Mouse (Mus musculus) liver, embryonic 12.5 days (tissue): Measurements from ENCODE around the gene Fbn1. TPM values are rescaled to one million over a fixed set of nuclear protein-coding genes. Genes with fewer than 3 reads are reported as not detected.

Source experiments
- ATAC-seq: fragments of 200-750 bp; cut with Nextera tagmentation; 2 replicates; pipeline ENCODE4 v1.8.0; 2017; ENCODE audit warnings: moderate number of reproducible peaks, mild to moderate bottlenecking, moderate library complexity
- H3K27ac ChIP-seq: fragments of 300-500 bp; sonication (generic); 2 replicates; pipeline ENCODE4 v1.5.1; 2016; ENCODE audit warnings: mild to moderate bottlenecking
- H3K27me3 ChIP-seq: fragments of 300-500 bp; sonication (generic); replicated peaks from 2 replicates; pipeline ENCODE4 v1.6.1; 2016; ENCODE audit warnings: mild to moderate bottlenecking, moderate library complexity
- H3K36me3 ChIP-seq: fragments of 300-500 bp; sonication (generic); 2 replicates; pipeline ENCODE4 v1.6.1; 2016; ENCODE audit warnings: mild to moderate bottlenecking, moderate library complexity
- H3K4me1 ChIP-seq: fragments of 300-500 bp; sonication (generic); 2 replicates; pipeline ENCODE4 v1.6.1; 2016
- H3K4me2 ChIP-seq: fragments of 300-500 bp; sonication (generic); 2 replicates; pipeline ENCODE4 v1.6.1; 2016; ENCODE audit warnings: mild to moderate bottlenecking, moderate library complexity
- H3K4me3 ChIP-seq: fragments of 300-500 bp; sonication (generic); 2 replicates; pipeline ENCODE4 v1.5.1; 2016; ENCODE audit warnings: mild to moderate bottlenecking, moderate library complexity
- H3K9ac ChIP-seq: fragments of 300-500 bp; sonication (generic); 2 replicates; pipeline ENCODE4 v1.6.1; 2016; ENCODE audit warnings: mild to moderate bottlenecking, moderate library complexity
- H3K9me3 ChIP-seq: fragments of 300-500 bp; sonication (generic); replicated peaks from 2 replicates; pipeline ENCODE4 v1.6.1; 2016; ENCODE audit warnings: mild to moderate bottlenecking, moderate library complexity
- WGBS: fragments of 180-500 bp; shearing (Covaris S2); methylation state at CpG from one replicate; pipeline ENCODE4 v1.1.7; 2016; ENCODE audit not compliant: insufficient replicate concordance; 5-methylcytosine and 5-hydroxymethylcytosine counted together
- polyA plus RNA-seq: library from polyadenylated mRNA; unstranded; fragments of >200 nt; fragmentation: Nextera tagmentation; extraction: Ambion mirVana; gene quantifications from 2 replicates; pipeline ENCODE4 v1.2.1, GENCODE M21; 2016

Fbn1 gene
- polyA plus RNA-seq, 1 experiment from 2014 or later, result 2.4 TPM

DNA sequence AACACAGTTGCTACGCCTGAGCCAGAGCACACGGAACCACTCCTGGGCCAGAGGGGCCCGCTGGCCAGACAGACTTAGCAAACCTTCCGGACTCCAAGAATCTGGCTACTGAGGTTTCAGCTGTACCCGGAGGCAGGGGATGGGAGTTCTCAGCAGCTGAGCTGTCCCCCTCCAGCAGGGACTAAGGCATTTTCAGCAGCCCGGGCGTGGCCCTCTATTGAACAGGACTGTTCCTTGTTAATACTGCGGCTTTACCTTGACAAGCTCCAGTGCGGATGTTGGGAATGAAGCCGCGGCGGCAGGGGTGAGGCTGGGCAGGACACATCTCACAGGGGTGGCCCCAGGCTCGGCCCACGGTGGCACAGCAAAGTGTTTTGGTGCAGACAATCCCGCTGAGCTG is 95.4 kb downstream of the Fbn1 start:
- Histone ChIP-seq H3K4me1 (no peaks in the 10 kb centered on the region), H3K4me2 (no peak overlapping the region), H3K27ac (no peak overlapping the region), H3K4me3 (no peak overlapping the region), H3K9ac (no peak overlapping the region), H3K27me3 (no peaks in the 10 kb centered on the region), H3K9me3 (no peaks in the 10 kb centered on the region), H3K36me3 (no peaks in the 10 kb centered on the region)
- ATAC-seq, result no peak
- 75% methylated on average over 15 of the region's 15 CpGs for WGBS

DNA sequence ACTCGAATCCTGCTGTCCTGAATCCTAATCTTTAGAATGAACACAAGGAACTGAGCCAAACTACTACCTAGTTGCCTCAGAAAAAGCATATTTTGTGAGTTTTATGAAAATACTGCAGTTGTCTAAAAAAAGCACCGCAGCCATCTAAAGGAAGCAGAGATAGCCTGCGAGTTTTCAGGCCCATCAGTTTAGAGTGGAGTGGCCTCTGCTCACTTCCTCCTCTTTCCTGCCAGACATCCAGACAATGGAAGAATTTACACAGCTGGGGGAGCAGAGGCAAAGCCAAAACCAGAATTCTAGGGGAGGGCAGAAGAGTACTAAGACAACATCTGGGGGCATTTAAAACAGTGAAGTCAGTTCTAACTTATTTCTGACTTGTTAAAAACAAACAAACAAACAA is 96.0 kb downstream of the Fbn1 start:
- ATAC-seq, result no peak

DNA sequence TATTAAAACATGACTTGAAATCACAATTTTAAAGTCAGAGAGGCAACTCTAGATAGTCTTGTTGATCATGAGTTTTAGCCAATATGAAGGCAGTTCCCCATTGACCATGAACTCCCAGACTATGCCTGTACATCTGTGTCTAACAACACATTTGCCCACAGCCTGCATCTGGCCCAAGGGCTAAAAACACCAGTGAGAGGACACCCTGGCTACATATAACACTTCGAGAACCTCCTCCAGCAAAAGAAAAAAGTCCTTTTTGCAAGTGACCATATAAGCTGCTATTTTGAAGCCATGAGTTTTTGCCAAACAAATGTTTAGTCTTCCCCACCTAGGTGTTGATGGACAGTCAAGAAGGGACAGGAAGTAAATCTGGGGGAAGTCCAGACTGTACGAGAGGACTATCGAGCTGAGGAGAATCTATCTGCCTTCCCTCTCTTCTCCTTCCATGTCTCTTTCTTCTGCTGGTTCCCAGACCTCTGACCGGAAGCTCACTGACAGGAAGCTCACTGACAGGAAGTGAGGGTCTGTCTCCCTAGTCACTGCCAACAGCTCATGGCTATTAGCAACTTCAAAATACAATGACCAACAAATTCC is 103.2 kb downstream of the Fbn1 start:
- H3K4me1 ChIP-seq, result no peaks in the 10 kb centered on the region
- 41% methylated on average over 4 of the region's 4 CpGs for WGBS
- no peak for ATAC-seq

More for the DNA sequence above, 96.0 kb downstream of the Fbn1 start:
- Histone ChIP-seq H3K9ac (no peak overlapping the region), H3K36me3 (no peaks in the 10 kb centered on the region), H3K27ac (no peak overlapping the region), H3K4me2 (no peak overlapping the region), H3K4me3 (no peak overlapping the region), H3K4me1 (no peaks in the 10 kb centered on the region), H3K9me3 (no peaks in the 10 kb centered on the region), H3K27me3 (no peaks in the 10 kb centered on the region)
- 41% methylated on average over 3 of the region's 3 CpGs for WGBS

DNA sequence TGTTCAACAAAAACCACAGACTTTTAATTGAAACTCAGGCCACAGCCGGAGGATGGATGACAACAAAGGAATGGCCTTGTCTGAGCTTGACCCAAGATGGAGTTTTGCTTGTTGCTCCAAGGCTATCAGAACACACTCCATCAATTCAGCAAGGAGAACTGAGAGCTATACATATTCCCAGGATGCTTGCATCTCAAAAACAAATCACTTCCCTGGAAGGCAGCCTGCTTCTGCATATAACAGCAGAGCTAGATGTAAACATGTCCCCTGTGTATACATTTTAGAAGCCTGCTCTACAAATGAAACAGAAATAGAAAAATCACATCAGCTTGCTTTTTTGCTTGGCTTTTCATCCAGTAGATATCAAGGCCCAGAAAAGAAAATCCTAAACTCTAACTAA is 105.5 kb downstream of the Fbn1 start:
- 70% methylated on average over 1 of the region's 1 CpGs for WGBS
- no peak overlapping the region for H3K4me2 ChIP-seq
- H3K27ac ChIP-seq, result no peak overlapping the region
- H3K36me3 ChIP-seq, result no peaks in the 10 kb centered on the region
- H3K27me3 ChIP-seq, result no peaks in the 10 kb centered on the region
- H3K4me1 ChIP-seq, result no peaks in the 10 kb centered on the region
- H3K4me3 ChIP-seq, result no peak overlapping the region
- no peaks in the 10 kb centered on the region for H3K9me3 ChIP-seq
- ATAC-seq, result no peak
- no peak overlapping the region for H3K9ac ChIP-seq

More for the DNA sequence above, 103.2 kb downstream of the Fbn1 start:
- Histone ChIP-seq H3K4me2 (no peak overlapping the region), H3K9ac (no peak overlapping the region), H3K9me3 (no peaks in the 10 kb centered on the region), H3K27ac (no peak overlapping the region), H3K27me3 (no peaks in the 10 kb centered on the region), H3K36me3 (no peaks in the 10 kb centered on the region), H3K4me3 (no peak overlapping the region)

DNA sequence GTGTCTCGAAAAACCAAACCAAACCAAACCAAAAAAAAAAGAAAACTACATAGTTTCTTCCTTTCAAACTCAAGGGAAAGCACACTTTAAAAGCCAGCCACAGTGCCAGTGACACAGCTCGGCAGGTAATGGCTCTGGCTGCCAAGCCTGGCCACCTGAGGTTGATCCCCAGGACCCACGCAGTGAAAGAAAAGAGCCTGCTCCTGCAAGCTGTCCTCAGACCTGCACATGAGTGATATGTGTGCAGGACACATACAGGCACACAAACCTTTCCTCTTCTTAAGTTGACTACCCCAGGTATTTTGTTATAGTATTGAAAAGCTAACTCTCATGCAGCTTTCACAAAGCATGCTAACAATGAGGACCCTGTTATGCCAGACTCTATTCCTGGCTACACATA is 107.7 kb downstream of the Fbn1 start:
- Histone ChIP-seq H3K27me3 (no peaks in the 10 kb centered on the region), H3K27ac (no peak overlapping the region), H3K9me3 (no peaks in the 10 kb centered on the region), H3K4me1 (no peaks in the 10 kb centered on the region), H3K4me2 (no peak overlapping the region), H3K4me3 (no peak overlapping the region), H3K36me3 (no peaks in the 10 kb centered on the region), H3K9ac (no peak overlapping the region)
- 65% methylated on average over 3 of the region's 3 CpGs for WGBS
- ATAC-seq, result no peak

DNA sequence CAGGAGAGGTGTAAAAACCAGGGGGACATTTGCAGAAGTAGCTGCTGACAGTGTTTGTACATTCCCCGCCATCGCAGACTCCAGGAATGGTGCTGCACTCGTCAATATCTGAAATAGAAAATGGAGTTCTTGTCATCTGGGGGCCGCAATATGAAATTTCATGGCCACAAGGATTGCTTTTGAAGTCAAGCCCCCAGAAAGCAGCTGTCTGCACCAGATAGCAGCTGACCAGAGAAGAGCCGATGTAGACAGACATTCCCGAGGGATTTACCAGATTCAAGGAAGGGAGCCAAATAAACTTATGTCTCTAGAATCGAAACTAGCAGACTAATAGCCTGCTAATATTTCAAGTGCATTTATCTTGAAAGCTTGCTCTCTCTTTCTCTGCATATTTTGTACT is 110.0 kb downstream of the Fbn1 start:
- Histone ChIP-seq H3K27ac (no peak overlapping the region), H3K27me3 (no peaks in the 10 kb centered on the region), H3K9me3 (no peaks in the 10 kb centered on the region), H3K4me1 (no peaks in the 10 kb centered on the region), H3K36me3 (no peaks in the 10 kb centered on the region), H3K9ac (no peak overlapping the region), H3K4me2 (no peak overlapping the region), H3K4me3 (no peak overlapping the region)
- WGBS, result 72% methylated on average over 7 of the region's 7 CpGs
- ATAC-seq, result no peak

DNA sequence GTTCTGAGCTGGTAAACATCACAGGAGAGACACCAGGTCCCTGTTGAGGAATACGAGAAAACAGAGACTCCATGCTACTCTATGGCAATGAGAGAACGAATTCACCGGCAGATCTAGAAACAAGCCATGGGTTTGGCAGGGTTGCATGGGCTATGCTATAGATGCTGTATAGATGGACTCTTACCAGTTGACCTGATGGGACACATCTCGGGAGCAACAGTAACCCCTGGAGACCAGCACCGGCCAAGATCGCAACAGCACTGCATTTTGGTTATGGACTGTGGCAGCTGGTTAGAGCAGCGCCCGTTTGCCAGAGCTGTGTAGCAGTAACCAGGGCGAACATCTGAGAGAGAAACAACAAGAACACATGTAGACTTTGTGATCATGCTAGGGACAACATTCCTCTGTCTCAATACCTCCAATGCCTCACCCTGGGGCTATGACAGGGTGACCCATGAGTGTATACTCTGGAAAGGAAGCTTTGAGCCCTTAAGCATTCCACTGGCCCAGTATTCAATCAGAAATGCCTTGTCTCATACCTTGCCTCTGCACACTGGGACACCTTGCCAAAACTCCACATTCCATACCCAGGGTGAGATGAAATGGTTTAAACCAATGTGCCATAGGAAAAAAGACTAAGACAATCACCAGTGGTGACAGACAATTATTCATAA is 113.2 kb downstream of the Fbn1 start:
- Histone ChIP-seq H3K27me3 (no peaks in the 10 kb centered on the region), H3K4me3 (no peak overlapping the region), H3K4me1 (no peaks in the 10 kb centered on the region), H3K9me3 (no peaks in the 10 kb centered on the region), H3K4me2 (no peak overlapping the region), H3K36me3 (no peaks in the 10 kb centered on the region), H3K9ac (no peak overlapping the region), H3K27ac (no peak overlapping the region)
- ATAC-seq, result no peak
- WGBS, result 80% methylated on average over 9 of the region's 9 CpGs

DNA sequence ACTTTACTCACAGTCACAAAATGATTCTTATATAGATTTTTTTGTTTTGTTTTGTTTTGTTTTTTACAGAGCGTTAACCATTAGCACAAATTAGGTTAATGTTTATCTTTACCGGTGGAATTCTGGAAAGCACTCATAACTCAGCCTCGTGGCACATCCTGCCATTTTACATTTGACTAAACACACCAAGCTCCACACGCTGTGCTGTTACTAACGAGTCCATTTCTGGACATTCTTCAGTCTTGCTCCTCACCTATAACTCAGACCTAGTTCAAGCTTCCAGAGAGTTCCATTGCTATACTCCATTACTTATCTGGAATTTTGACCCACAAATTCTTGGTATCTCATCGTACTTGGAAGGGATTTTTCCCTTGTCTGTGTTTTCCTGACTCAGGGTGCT is 116.2 kb downstream of the Fbn1 start:
- Histone ChIP-seq H3K4me2 (no peak overlapping the region), H3K4me3 (no peak overlapping the region), H3K36me3 (no peaks in the 10 kb centered on the region), H3K9ac (no peak overlapping the region), H3K9me3 (no peaks in the 10 kb centered on the region), H3K27me3 (no peaks in the 10 kb centered on the region), H3K4me1 (no peaks in the 10 kb centered on the region), H3K27ac (no peak overlapping the region)
- no peak for ATAC-seq
- 71% methylated on average over 6 of the region's 6 CpGs for WGBS

DNA sequence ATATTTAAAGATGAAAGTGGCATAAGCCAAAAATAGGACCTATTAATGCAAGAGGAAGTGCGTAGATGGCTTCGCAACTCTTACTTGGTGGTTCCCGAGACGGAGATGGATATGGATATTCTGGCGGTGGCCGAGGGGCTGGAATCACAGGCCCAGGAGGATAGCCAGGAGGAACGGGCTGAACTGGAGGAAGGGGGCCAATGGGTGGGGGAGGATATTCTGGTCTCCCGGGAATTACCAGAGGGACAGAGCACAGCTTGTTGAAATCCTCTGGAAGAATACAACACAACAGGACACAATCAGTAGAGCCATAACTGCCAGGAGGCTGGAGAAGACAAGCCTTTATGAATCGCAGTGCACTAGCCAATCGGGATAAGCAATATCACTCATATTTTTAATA is 118.0 kb downstream of the Fbn1 start:
- H3K9ac ChIP-seq, result no peak overlapping the region
- no peaks in the 10 kb centered on the region for H3K4me1 ChIP-seq
- ATAC-seq, result no peak
- no peak overlapping the region for H3K4me2 ChIP-seq
- H3K27me3 ChIP-seq, result no peaks in the 10 kb centered on the region
- H3K9me3 ChIP-seq, result no peaks in the 10 kb centered on the region
- no peak overlapping the region for H3K27ac ChIP-seq
- H3K36me3 ChIP-seq, result no peaks in the 10 kb centered on the region
- 79% methylated on average over 10 of the region's 10 CpGs for WGBS
- H3K4me3 ChIP-seq, result no peak overlapping the region

DNA sequence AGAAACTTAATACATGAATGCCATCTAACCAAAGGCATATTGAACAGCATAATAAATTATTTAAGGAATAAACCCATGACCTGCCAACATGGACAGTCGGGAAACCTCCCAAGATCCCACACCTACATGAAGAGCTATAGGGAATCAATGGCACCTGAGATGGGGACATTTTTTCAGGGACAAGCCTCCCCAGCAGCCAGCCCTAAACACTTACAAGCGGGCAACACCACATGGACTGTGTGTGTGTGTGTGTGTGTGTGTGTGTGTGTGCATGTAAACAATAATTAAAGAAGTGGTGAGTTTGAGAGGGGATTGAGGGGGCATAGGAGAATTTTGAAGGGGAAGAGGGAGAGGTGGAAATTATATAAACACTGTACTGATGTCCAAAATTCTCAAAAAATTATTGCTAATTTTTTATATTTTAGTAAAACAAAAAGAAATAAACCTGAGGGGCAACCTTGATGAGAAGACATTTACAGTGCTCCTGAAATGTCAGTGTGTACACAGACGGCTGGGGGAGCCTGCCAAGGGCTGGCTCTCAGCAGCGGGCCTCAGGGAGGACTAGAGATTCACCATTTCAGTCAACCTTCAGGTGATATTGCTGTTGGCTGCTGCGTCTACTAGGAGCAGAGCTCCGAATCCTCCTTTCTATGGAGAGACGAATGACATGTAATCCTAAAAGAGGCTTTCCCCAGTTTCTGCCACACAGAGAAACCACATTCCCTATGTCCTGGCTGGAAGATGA is 121.4 kb downstream of the Fbn1 start:
- H3K27me3 ChIP-seq, result no peaks in the 10 kb centered on the region
- H3K4me1 ChIP-seq, result no peaks in the 10 kb centered on the region
- H3K9ac ChIP-seq, result no peak overlapping the region
- no peak overlapping the region for H3K4me2 ChIP-seq
- H3K9me3 ChIP-seq, result no peaks in the 10 kb centered on the region
- no peak overlapping the region for H3K27ac ChIP-seq
- 68% methylated on average over 7 of the region's 7 CpGs for WGBS
- ATAC-seq, result no peak
- H3K36me3 ChIP-seq, result no peaks in the 10 kb centered on the region
- no peak overlapping the region for H3K4me3 ChIP-seq

DNA sequence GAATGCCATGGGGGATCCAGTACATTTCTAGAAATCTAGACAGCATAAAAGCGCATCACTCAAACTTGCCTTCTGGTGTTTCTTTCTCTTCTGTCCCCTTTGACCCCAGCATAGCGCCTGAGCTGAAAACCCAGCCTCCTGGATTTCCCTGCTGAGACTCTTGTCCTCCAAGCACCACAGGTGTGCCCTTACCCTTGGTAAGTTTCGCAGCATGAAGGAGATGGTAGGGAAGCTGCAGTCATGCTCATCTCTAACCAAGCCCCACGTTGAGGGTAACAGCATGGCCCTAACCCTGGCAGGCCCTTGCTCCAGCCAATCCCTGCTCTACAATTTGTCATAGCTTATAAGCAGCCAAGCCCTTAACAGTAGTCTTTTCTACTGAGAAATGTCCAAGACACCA is 122.9 kb downstream of the Fbn1 start:
- 64% methylated on average over 4 of the region's 4 CpGs for WGBS
- H3K9me3 ChIP-seq, result no peaks in the 10 kb centered on the region
- no peak overlapping the region for H3K4me3 ChIP-seq
- no peak overlapping the region for H3K4me2 ChIP-seq
- no peak overlapping the region for H3K27ac ChIP-seq
- H3K27me3 ChIP-seq, result no peaks in the 10 kb centered on the region
- H3K9ac ChIP-seq, result no peak overlapping the region
- H3K36me3 ChIP-seq, result no peaks in the 10 kb centered on the region
- H3K4me1 ChIP-seq, result no peaks in the 10 kb centered on the region
- ATAC-seq, result no peak

DNA sequence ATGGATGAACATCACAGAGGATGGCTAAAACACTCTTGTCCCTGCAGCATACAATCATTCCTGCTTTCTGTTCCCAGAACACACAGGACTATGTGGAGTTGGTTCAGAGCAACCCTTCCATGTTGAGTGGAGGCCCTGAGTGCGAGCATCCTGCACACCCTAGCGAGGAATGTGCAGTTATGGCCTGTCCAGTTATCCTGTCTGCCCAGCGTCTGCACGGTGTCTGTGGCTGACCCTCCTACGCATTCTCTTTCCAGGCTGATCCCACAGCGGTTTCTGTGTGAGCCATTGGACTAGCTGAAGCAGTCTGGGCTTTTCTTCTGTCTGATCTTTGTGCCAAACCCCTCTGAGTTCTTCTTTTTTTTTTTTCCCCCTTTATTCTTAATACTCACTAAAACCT is 123.4 kb downstream of the Fbn1 start:
- Histone ChIP-seq H3K9me3 (no peaks in the 10 kb centered on the region), H3K27ac (no peak overlapping the region), H3K36me3 (no peaks in the 10 kb centered on the region), H3K27me3 (no peaks in the 10 kb centered on the region), H3K4me1 (no peaks in the 10 kb centered on the region), H3K9ac (no peak overlapping the region), H3K4me2 (no peak overlapping the region), H3K4me3 (no peak overlapping the region)
- no peak for ATAC-seq
- WGBS, result 77% methylated on average over 6 of the region's 6 CpGs
